Mouse (Mus musculus) heart, adult 10 weeks (tissue): ENCODE data around the gene Hmox2. TPM values are rescaled to one million over a fixed set of nuclear protein-coding genes. Genes with fewer than 3 reads are reported as not detected.

Source experiments
- polyA plus RNA-seq: library from polyadenylated mRNA; stranded (reverse); fragments of 350-450 nt; fragmentation: Illumina TruSeq; extraction: RNeasy Lipid Tissue Mini Kit (QIAGEN cat#74804); gene quantifications from one replicate; pipeline ENCODE4 v1.2.3, GENCODE M21; 2014; ENCODE audit warnings: low read depth, low replicate concordance

The Hmox2 gene
- 74.5 TPM for polyA plus RNA-seq

DNA sequence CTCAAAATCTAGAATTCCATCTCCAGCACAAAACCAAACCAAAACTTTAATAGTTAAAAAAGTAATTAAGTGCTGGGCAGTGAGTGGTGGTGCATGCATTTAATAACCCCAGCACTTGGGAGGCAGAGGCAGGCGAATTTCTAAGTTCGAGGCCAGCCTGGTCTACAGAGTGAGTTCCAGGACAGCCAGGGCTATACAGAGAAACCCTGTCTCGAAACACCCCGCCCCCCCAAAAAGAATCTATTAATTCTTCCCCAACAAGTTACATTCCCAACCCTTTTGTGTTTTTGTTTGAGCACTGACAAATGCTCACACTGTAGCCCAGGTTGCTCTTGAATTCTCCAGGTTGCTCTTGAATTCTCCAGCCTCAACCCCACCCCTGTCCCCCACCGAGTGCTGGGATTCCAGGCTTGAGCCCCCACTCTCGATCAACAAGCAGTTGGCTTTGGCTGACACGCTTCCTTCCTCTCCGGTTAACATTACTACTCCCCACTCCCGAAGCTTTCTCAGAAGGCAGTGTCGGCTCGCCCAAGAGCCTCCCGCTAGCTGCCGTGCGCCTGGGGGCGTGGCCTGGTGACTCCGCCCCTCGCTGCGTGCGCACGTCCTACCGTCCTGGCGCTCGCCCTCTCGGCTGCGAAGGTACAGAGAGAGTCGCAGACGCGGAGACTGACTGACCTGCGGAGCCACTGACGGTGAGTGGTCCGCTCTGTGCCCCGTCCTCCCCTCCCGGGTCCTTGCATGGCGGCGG is at the start of gene Hmox2:
Gene Hmox2, plus strand, starts transcription at position 582 of the 748 bp plus-strand sequence.

DNA sequence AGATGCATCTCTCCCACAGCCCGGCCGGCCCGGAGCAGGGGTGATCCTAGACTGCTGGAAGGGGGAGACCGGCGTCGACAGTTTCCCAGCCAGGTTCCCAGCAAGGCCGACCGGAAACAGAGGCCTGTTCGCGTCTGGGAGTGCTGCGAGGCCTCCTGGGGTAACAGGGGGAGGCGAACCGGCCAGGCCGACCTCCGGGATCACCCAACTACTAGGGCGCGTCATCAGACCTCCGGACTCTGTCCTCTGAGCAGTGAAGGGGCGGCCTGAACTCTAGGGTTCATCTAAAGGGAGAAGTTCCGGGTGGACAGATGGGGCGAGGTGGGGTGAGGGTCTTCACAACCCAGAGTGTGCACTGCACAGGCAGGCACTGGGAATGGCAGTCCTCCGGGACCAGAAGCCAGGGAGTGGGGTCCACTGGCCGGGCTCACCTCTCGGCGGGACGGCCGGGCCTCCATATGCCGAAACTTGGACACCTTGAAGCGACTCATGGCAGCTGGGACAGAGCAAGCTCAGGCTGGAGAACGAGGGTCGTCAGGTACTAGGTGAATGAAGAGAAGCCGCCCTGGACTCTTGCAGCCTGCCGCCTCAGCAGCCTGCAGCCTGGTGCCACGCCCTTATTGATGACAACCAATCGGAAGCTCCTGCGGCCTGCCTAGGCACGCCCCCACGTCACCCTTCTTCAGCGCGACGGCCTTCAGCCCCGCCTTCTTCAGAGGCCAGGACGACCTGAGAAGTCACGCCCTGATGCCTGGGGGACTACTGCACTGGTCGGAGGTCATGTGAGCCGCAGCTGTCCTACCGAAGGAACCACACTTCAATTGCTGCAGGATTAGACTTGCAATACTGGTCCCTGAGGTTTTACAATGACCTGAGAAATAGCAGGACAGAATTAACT is 46.8 kb upstream of the Hmox2 start, which contains the start of gene Coro7:
Gene Coro7, minus strand, starts transcription at position 657 of the 898 bp plus-strand sequence.

DNA sequence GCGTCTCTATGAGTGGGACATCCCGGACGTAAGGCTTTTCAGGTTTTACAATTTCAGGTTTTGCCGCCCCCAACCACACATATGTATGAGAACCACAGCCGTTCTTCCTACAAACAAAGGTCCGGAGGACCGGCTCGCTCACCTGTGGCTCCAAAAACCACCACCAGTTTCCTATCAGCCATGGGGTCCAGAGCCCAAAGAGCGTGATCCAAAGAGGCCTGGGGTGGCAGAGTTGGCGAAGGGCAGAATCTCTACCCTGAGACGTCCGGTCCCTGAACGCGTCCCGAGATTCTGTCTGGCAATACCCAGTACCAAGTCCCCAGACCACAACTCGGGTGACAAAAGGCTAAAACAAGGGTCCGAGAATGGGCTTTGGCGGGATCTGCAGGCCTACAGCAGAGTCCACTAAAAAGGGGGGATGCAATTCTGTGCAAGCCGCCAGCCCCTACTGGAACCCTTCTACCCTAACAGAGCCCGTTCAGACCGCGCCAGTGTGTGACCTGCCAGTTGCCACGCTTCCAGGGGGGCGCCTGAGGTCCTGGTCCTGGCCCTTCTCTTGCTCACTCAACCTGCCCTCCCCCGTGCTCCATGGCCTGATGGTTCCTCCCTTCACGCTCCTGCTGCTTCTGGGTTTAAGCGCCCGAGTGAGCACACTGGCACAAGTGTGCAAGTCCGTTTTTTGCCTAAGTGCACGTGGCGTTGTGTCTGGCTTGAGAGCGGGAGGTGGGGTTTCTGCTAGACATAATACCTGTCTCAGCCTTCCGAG is 7.2 kb upstream of the Hmox2 start, which contains the start of gene Nmral1:
Gene Nmral1, minus strand, starts transcription at position 604 of the 766 bp plus-strand sequence.

DNA sequence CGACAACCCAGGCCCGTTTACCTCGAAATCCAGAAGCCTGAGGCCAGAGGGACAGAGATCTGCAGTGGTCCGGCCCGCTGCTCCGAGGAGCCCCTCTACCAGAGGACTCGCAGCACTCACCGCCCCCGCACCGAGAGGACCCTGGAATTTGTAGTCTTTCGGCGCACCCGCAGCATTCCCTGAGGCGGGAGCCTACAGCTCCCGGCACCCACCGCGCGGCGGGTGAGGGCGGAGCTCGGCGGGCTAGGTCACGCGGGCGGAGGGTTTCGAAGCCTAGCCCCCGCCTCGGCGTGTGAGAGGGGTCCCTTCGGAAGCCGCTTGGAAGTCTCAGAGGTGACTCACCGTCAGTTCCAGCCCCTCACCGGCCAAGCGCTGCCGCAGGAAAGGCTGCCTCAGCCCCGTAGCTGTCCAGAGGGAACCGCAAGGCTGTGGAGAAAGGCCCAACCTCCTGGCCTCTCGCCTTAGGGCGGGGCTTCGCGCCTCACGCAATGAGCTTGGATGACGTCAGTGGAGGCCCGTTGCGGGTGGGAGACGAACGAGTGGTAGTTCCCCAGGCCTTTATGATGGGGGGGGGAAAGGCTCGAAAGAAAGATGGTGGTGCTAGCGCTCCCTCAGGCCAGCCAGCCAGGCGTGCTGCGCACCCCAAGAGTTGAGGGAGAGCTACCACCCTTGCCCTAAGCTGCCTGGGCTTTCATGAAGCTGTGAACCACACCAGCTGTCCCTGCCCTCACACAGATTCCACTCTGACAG is 63.8 kb downstream of the Hmox2 start, which contains the start of gene Cdip1:
Gene Cdip1, minus strand, starts transcription at position 483 of the 750 bp plus-strand sequence.

Other genes with a start within 250 kb of the Hmox2 start
- gene Srl, start 184.5 kb upstream of the Hmox2 start, polyA plus RNA-seq = 725 TPM
- gene Tfap4, start 166.5 kb upstream of the Hmox2 start, polyA plus RNA-seq = 1.9 TPM
- gene Glis2, start 131.6 kb upstream of the Hmox2 start, polyA plus RNA-seq = 10.6 TPM
- gene Pam16, start 101.4 kb upstream of the Hmox2 start, polyA plus RNA-seq = 112 TPM
- 12.0 TPM for gene Vasn, start 86.4 kb upstream of the Hmox2 start, polyA plus RNA-seq
- gene Dnaja3, start 86.4 kb upstream of the Hmox2 start, polyA plus RNA-seq = 130 TPM
- 7.1 TPM for gene Coro7, start 46.6 kb upstream of the Hmox2 start, polyA plus RNA-seq
- gene Nmral1, start 7.0 kb upstream of the Hmox2 start, polyA plus RNA-seq = 3.4 TPM
- 65.9 TPM for gene Cdip1, start 63.9 kb downstream of the Hmox2 start, polyA plus RNA-seq
- gene 4930562C15Rik, start 109.1 kb downstream of the Hmox2 start, polyA plus RNA-seq = not detected
- 29.5 TPM for gene Ubald1, start 154.0 kb downstream of the Hmox2 start, polyA plus RNA-seq
- 173 TPM for gene Mgrn1, start 159.9 kb downstream of the Hmox2 start, polyA plus RNA-seq
- gene Nudt16l1, start 212.4 kb downstream of the Hmox2 start, polyA plus RNA-seq = 24.9 TPM
- 19.7 TPM for gene Anks3, start 237.8 kb downstream of the Hmox2 start, polyA plus RNA-seq